10 mouse cellular contexts compared by ENCODE assay signal in the genomic region with DNA sequence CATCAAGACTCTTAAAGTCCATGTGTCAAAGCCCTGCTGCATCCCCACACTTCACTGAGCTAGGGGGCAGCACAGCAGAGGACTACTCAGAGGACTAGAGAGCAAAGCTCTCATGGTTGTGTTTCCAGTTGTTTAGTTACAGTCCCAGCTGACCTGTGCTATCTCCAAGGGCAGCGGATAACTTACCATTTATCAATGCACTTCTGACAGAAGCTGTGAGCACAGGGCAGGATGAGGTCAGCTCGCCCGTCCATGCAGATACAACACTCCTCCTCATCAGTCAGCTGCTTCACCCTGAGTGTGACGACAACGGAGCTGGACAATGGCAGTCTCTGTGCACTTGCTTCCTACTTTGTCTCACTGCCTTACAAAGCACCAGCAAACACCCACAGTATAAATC. TPM values are rescaled to one million over a fixed set of nuclear protein-coding genes. Genes with fewer than 3 reads are reported as not detected.
DNase-seq lines count a peak whose midpoint lies in the region; ATAC-seq and TF ChIP-seq lines count a peak whose summit lies in the region.
"Had no signal": no experiment of that assay in that cellular context is flagged by ENCODE, and none has a peak within 500 bp of the region (broad histone marks: within the 10 kb centered on the region; RNA-seq: fewer than 3 reads in every experiment).

No protein-coding gene starts in this region.

- TF ChIP-seq CTCF in left cerebral cortex, adult 2 months (IDR thresholded peaks at IDR 0.05) = peak; percentile 24
- no peak for TF ChIP-seq CTCF in thymus, adult 2 months (IDR thresholded peaks at IDR 0.05; ENCODE audit: borderline replicate concordance, control insufficient read depth, extremely low read depth, insufficient read depth, low read length, poor library complexity)

- H3K9me3 ChIP-seq in embryonic facial prominence, embryonic 12.5 days = no peaks in the 10 kb centered on the region
- H3K9me3 ChIP-seq in embryonic facial prominence, embryonic 10.5 days = no peaks in the 10 kb centered on the region

- H3K36me3 ChIP-seq in embryonic facial prominence, embryonic 12.5 days = no peaks in the 10 kb centered on the region
- H3K36me3 ChIP-seq in embryonic facial prominence, embryonic 10.5 days (replicated peaks) = peaks cover 36% of the 10 kb centered on the region
- H3K36me3 ChIP-seq in macrophage (ENCODE audit: inconsistent target) = peaks cover 21% of the 10 kb centered on the region; the same call in 1 of the 2 replicates
- H3K36me3 ChIP-seq in thymus, adult 2 months (ENCODE audit: control insufficient read depth, insufficient read depth, low read length) = peaks cover 14% of the 10 kb centered on the region

- DNase-seq in embryonic facial prominence, embryonic 10.5 days (ENCODE audit: low spot score) = no peak
- DNase-seq in left cerebral cortex, adult 2 months (ENCODE audit: extremely low spot score in 1 of 2, low spot score in 2 of 2) = no peak
- DNase-seq in left cerebral cortex, adult 18-20 months (ENCODE audit: low spot score in 2 of 2) = no peak
- DNase-seq in embryo, embryonic 11 days = peak; percentile 42
- no peak for DNase-seq in B cell, adult 2 months
- no peak for DNase-seq in thymus, adult 2 months
- DNase-seq: thymus, postnatal 25 days had no signal

- ATAC-seq in embryonic facial prominence, embryonic 12.5 days (ENCODE audit: insufficient number of reproducible peaks, insufficient read depth, low FRiP score, low TSS enrichment) = peak; percentile 60; the same call in 1 of the 2 replicates

- H3K79me2 ChIP-seq in macrophage (ENCODE audit: inconsistent target) = no peaks in the 10 kb centered on the region

- 57% methylated on average over 5 of the region's 5 CpGs for WGBS in embryonic facial prominence, embryonic 12.5 days
- 41% methylated on average over 5 of the region's 5 CpGs for WGBS in embryonic facial prominence, embryonic 10.5 days
- WGBS in macrophage (ENCODE audit: missing documents) = 94% methylated on average over 5 of the region's 5 CpGs
- 98% methylated on average over 5 of the region's 5 CpGs for WGBS in thymus, adult 2 months

- H3K9ac ChIP-seq in embryonic facial prominence, embryonic 12.5 days = no peak overlapping the region

- no peak overlapping the region for H3K4me3 ChIP-seq in embryonic facial prominence, embryonic 12.5 days
- H3K4me3 ChIP-seq in embryonic facial prominence, embryonic 10.5 days = no peak overlapping the region
- H3K4me3 ChIP-seq in left cerebral cortex, adult 2 months = no peak overlapping the region
- no peak overlapping the region for H3K4me3 ChIP-seq in macrophage (ENCODE audit: inconsistent target)
- H3K4me3 ChIP-seq in thymus, adult 2 months (ENCODE audit: control insufficient read depth, insufficient read depth, low read length) = no peak overlapping the region

- intact Hi-C loops in left cerebral cortex, adult 2 months (cut with DNase I) = no loop called here

- H3K27me3 ChIP-seq in embryonic facial prominence, embryonic 12.5 days = no peaks in the 10 kb centered on the region
- H3K27me3 ChIP-seq in embryonic facial prominence, embryonic 10.5 days (replicated peaks; ENCODE audit: low read depth, poor library complexity, severe bottlenecking) = no peaks in the 10 kb centered on the region
- H3K27me3 ChIP-seq in thymus, adult 2 months (ENCODE audit: control insufficient read depth, insufficient read depth, low read length) = no peaks in the 10 kb centered on the region

- no peak for TF ChIP-seq POLR2A in thymus, adult 2 months (IDR thresholded peaks at IDR 0.05; ENCODE audit: control insufficient read depth, extremely low read depth, insufficient read depth, low read length, poor library complexity)

- H3K27ac ChIP-seq in embryonic facial prominence, embryonic 12.5 days = no peak overlapping the region
- no peak overlapping the region for H3K27ac ChIP-seq in embryonic facial prominence, embryonic 10.5 days (replicated peaks)
- H3K27ac ChIP-seq in left cerebral cortex, adult 2 months = peak overlapping the region; percentile 73; the same call in 1 of the 2 replicates
- peak overlapping the region; percentile 91 for H3K27ac ChIP-seq in macrophage
- no peak overlapping the region for H3K27ac ChIP-seq in thymus, adult 2 months (ENCODE audit: control insufficient read depth, insufficient read depth, low read length)

- no peak overlapping the region for H3K4me2 ChIP-seq in embryonic facial prominence, embryonic 12.5 days (replicated peaks)

- peaks cover 7% of the 10 kb centered on the region for H3K4me1 ChIP-seq in embryonic facial prominence, embryonic 12.5 days
- H3K4me1 ChIP-seq in embryonic facial prominence, embryonic 10.5 days = no peaks in the 10 kb centered on the region
- H3K4me1 ChIP-seq in thymus, adult 2 months (replicated peaks; ENCODE audit: control insufficient read depth, insufficient read depth, low read length) = peaks cover 8% of the 10 kb centered on the region

RNA-seq across cellular contexts. Expression of a gene that starts 23.2 kb away (rescaled TPM):
- polyA plus RNA-seq in embryonic facial prominence, embryonic 12.5 days (2016; fragmentation: Nextera tagmentation; extraction: Ambion mirVana) = 17.2 and 19.9 TPM in 2 replicates
- 21.5 and 22.3 TPM in 2 replicates for polyA plus RNA-seq in embryonic facial prominence, embryonic 10.5 days (2016; fragmentation: Nextera tagmentation; extraction: Ambion mirVana)
- 10 to 100 TPM; 72.1 to 72.6 TPM for total RNA-seq in left cerebral cortex, adult 2 months (2021)
- total RNA-seq in left cerebral cortex, adult 18-20 months (2021) = 10 to 100 TPM; 76.2 to 85.0 TPM
- total RNA-seq in macrophage (2018; cell fraction: chromatin; rRNA removed) = 100 to 1,000 TPM in 8 of 26 experiments, 10 to 100 TPM in 18; 31.4 to 143 (median 83.4) TPM
- 10 to 100 TPM; 29.4 to 73.9 (median 47.1) TPM for total RNA-seq in macrophage (2018; cell fraction: cytosol; rRNA removed)
- total RNA-seq in macrophage (2018; cell fraction: nucleus; rRNA removed) = 100 to 1,000 TPM in 5 of 26 experiments, 10 to 100 TPM in 21; 28.2 to 126 (median 70.2) TPM
- polyA plus RNA-seq in macrophage (2018) = 27.9 to 56.7 TPM (median 33.9 TPM) in 3 replicates
- 14.8 and 16.6 TPM in 2 replicates for polyA plus RNA-seq in thymus, adult 2 months (2012; rRNA removed)

RNA-seq across cellular contexts. Expression of a gene that starts 42.0 kb away (rescaled TPM):
- polyA plus RNA-seq in embryonic facial prominence, embryonic 12.5 days (2016; fragmentation: Nextera tagmentation; extraction: Ambion mirVana) = 1.1 and 1.2 TPM in 2 replicates
- polyA plus RNA-seq in embryonic facial prominence, embryonic 10.5 days (2016; fragmentation: Nextera tagmentation; extraction: Ambion mirVana) = 0.36 and 0.41 TPM in 2 replicates
- 1 to 10 TPM; 2.0 to 3.4 TPM for total RNA-seq in left cerebral cortex, adult 2 months (2021)
- 1 to 10 TPM; 1.5 to 1.6 TPM for total RNA-seq in left cerebral cortex, adult 18-20 months (2021)
- not detected for total RNA-seq in macrophage (2018; cell fraction: chromatin; rRNA removed)
- under 1 TPM in 19 of 26 experiments, not detected in 7; 0.06 to 0.36 (median 0.19) TPM for total RNA-seq in macrophage (2018; cell fraction: cytosol; rRNA removed)
- total RNA-seq in macrophage (2018; cell fraction: nucleus; rRNA removed) = under 1 TPM in 4 of 26 experiments, not detected in 22; 0.17 to 0.89 (median 0.33) TPM
- polyA plus RNA-seq in macrophage (2018) = 0.11 to 0.95 TPM (median 0.12 TPM) in 3 replicates
- polyA plus RNA-seq in thymus, adult 2 months (2012; rRNA removed) = 3.1 and 3.4 TPM in 2 replicates
- polyA plus RNA-seq: C2C12 had no signal

RNA-seq across cellular contexts. Expression of a gene that starts 53.1 kb away (rescaled TPM):
- polyA plus RNA-seq in embryonic facial prominence, embryonic 12.5 days (2016; fragmentation: Nextera tagmentation; extraction: Ambion mirVana) = 1.9 and 3.2 TPM in 2 replicates
- polyA plus RNA-seq in embryonic facial prominence, embryonic 10.5 days (2016; fragmentation: Nextera tagmentation; extraction: Ambion mirVana) = 1.0 and 1.5 TPM in 2 replicates
- 10 to 100 TPM; 24.4 to 25.3 TPM for total RNA-seq in left cerebral cortex, adult 2 months (2021)
- total RNA-seq in left cerebral cortex, adult 18-20 months (2021) = 10 to 100 TPM; 21.3 to 23.5 TPM
- total RNA-seq in macrophage (2018; cell fraction: chromatin; rRNA removed) = 100 to 1,000 TPM in 16 of 26 experiments, 10 to 100 TPM in 10; 73.4 to 834 (median 156) TPM
- total RNA-seq in macrophage (2018; cell fraction: cytosol; rRNA removed) = 100 to 1,000 TPM in 4 of 26 experiments, 10 to 100 TPM in 22; 22.3 to 172 (median 30.3) TPM
- total RNA-seq in macrophage (2018; cell fraction: nucleus; rRNA removed) = 100 to 1,000 TPM in 15 of 26 experiments, 10 to 100 TPM in 11; 35.2 to 511 (median 111) TPM
- polyA plus RNA-seq in macrophage (2018) = 28.1 to 43.7 TPM (median 33.5 TPM) in 3 replicates
- 6.8 and 9.8 TPM in 2 replicates for polyA plus RNA-seq in thymus, adult 2 months (2012; rRNA removed)

Comparison
In these comparisons a context has a peak if more than half of its experiments do, and no peak if none do; other contexts are left out.
1. H3K27ac ChIP-seq: peak in left cerebral cortex, adult 2 months (single experiment) and macrophage (single experiment); none in embryonic facial prominence, embryonic 12.5 days (single experiment), embryonic facial prominence, embryonic 10.5 days (single experiment) and thymus, adult 2 months (single experiment).